Mouse (Mus musculus): ENCODE measurements around the gene Clybl.

GRCm38 (mm10) chr14:122331635-122332460 is 150.3 kb downstream of the Clybl start:
- no peak for TF ChIP-seq GATA1 (IDR thresholded peaks at IDR 0.05; ENCODE audit: low read length)
- no peak for TF ChIP-seq TAL1 (IDR thresholded peaks at IDR 0.05; ENCODE audit: low read length)

Measured in erythroblast, embryonic 14.5 days (primary cell).